Mouse (Mus musculus) lung, postnatal 36 days (tissue): ENCODE measurements at regions not wholly inside any gene's neighbourhood (a gene's known extent, or its start where the extent isn't known, plus 50 kb on each side); places are given as distances from the start of the nearest gene placed in this dataset.
"Not testable (repeated sequence)": the region's sequence is repeated elsewhere in the genome, so short reads cannot be mapped to it uniquely, and the experiment has no call there.

ENCODE experiments used
- DNase-seq: peaks from one replicate; pipeline ENCODE4 v3.0.0; 2022; ENCODE audit warnings: mixed read lengths

- DNase-seq = no peak
Measured at GRCm38 (mm10) chr1:181262496-181262895, 50.7 kb upstream of the Wdr26 start.

GRCm38 (mm10) chr1:181263216-181263615 is 51.4 kb upstream of the Wdr26 start:
- DNase-seq = no peak

- DNase-seq = not testable (repeated sequence)
Measured at GRCm38 (mm10) chr1:181270469-181270868, 58.7 kb upstream of the Wdr26 start.

- DNase-seq = no peak
Measured at GRCm38 (mm10) chr1:181271164-181271563, 59.4 kb upstream of the Wdr26 start.

- no peak for DNase-seq
Measured at GRCm38 (mm10) chr1:181271821-181272220, 60.0 kb upstream of the Wdr26 start.

- peak; percentile 86 for DNase-seq
Measured at GRCm38 (mm10) chr1:181272622-181273296, 61.0 kb upstream of the Wdr26 start.

- no peak for DNase-seq
Measured at GRCm38 (mm10) chr1:181273540-181274204, 61.9 kb upstream of the Wdr26 start.

- DNase-seq = no peak
Measured at GRCm38 (mm10) chr1:181280826-181281225, 69.0 kb upstream of the Wdr26 start.

GRCm38 (mm10) chr1:181282986-181283385 is 69.4 kb upstream of the Cnih3 start:
- DNase-seq = not testable (repeated sequence)

GRCm38 (mm10) chr1:181283539-181283938 is 68.9 kb upstream of the Cnih3 start:
- not testable (repeated sequence) for DNase-seq

- peak; percentile 38 for DNase-seq
Measured at GRCm38 (mm10) chr1:181284301-181285197, 67.9 kb upstream of the Cnih3 start.

- DNase-seq = no peak
Measured at GRCm38 (mm10) chr1:181285600-181285999, 66.8 kb upstream of the Cnih3 start.

- DNase-seq = no peak
Measured at GRCm38 (mm10) chr1:181286146-181286545, 66.3 kb upstream of the Cnih3 start.

- DNase-seq = no peak
Measured at GRCm38 (mm10) chr1:181287166-181287565, 65.3 kb upstream of the Cnih3 start.

GRCm38 (mm10) chr1:181289385-181290035 is 62.9 kb upstream of the Cnih3 start:
- DNase-seq = no peak

- DNase-seq = no peak
Measured at GRCm38 (mm10) chr1:181291202-181291601, 61.2 kb upstream of the Cnih3 start.

- DNase-seq = no peak
Measured at GRCm38 (mm10) chr1:181291966-181292365, 60.5 kb upstream of the Cnih3 start.

- no peak for DNase-seq
Measured at GRCm38 (mm10) chr1:181293079-181293865, 59.2 kb upstream of the Cnih3 start.

- no peak for DNase-seq
Measured at GRCm38 (mm10) chr1:181295651-181296050, 56.8 kb upstream of the Cnih3 start.

GRCm38 (mm10) chr1:181298063-181298462 is 54.4 kb upstream of the Cnih3 start:
- DNase-seq = no peak

GRCm38 (mm10) chr1:181299075-181299665 is 53.3 kb upstream of the Cnih3 start:
- DNase-seq = no peak

- no peak for DNase-seq
Measured at GRCm38 (mm10) chr1:181299826-181300225, 52.6 kb upstream of the Cnih3 start.
